Mouse (Mus musculus): Measurements from ENCODE around the gene Amotl1. TPM values are rescaled to one million over a fixed set of nuclear protein-coding genes. Genes with fewer than 3 reads are reported as not detected.
"Not testable (repeated sequence)": the region's sequence is repeated elsewhere in the genome, so short reads cannot be mapped to it uniquely, and the experiment has no call there.

Amotl1 gene
- 8.1 and 8.4 TPM in 2 replicates for polyA plus RNA-seq (2015; fragmentation: Nextera tagmentation; extraction: Ambion mirVana)

DNA sequence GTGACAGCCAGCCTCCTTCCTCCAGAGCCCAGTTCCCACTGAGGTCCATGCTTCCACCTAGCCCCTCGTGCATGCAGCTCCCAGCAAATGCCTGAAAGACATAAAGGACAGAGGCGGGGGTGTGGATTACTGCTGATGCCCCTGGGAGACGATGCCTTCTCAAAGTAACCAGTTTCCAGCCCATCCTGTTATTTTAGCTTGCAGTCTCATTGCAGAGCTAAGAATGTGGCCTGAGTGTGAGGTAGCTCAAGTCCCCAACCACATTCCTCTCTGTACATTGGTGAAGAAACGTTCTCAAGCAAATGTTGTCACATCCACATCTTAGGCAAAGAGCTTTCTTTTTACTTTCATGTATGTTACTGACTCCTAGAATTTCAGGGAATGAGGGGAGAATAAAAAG, at the start of gene Amotl1:
Amotl1 (minus strand) TSS at position 101 of the 400 bp plus-strand sequence.
- Histone ChIP-seq H3K9me3 (ENCODE audit: control insufficient read depth, low read length) (no peaks in the 10 kb centered on the region), H3K27me3 (replicated peaks; ENCODE audit: control insufficient read depth, insufficient read depth, low read length) (no peaks in the 10 kb centered on the region), H3K9ac (ENCODE audit: low read depth, low read length) (no peak within 1 kb of the TSS), H3K4me2 (ENCODE audit: low read depth, low read length) (no peak within 1 kb of the TSS), H3K4me3 (ENCODE audit: low read length) (no peak within 1 kb of the TSS), H3K36me3 (ENCODE audit: control insufficient read depth, insufficient read depth, low read length) (no peaks in the 10 kb centered on the region), H3K4me1 (ENCODE audit: control insufficient read depth, insufficient read depth, low read length) (peaks cover 2% of the 10 kb centered on the region; the same call in 1 of the 2 replicates), H3K27ac (ENCODE audit: low read length) (no peak within 1 kb of the TSS)
- no peak for ATAC-seq
- 59% methylated on average over 4 of the region's 4 CpGs for WGBS

DNA sequence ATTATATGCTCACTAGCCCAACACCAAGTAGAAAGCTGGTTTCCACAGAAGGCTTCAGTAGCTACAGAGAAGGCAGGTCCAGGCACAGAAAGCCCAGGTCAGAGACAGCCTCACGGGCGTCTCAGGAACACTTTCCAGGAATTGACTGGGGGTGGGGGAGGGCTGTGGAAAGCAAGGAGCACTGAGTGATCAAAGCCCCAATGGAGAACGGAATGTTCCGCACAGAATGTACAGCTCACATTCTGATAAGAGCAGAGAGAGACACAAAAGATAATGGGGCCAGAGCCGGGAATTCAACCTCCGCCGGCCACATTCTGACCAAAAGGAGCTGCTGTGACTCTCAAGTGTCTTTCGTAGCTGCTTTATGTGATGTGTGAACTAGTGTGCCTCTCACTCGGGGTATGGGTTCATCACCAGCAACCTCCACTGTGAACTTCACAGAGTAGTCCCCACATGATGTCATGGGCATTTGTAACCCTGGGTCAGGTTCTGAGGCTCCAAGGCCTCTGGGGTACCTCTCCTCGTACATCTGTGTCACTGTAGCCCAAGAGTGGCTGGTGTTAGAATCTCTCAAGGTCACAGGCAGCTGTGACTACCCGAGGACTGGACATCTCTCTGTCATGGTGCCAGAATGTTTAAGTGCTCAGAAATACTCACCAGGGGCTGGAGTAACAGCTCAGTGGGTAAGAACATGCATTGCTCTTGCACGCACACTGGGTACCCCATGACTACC, 44.7 kb upstream of the Amotl1 start:
- H3K9ac ChIP-seq (ENCODE audit: low read depth, low read length): no peak overlapping the region
- 0 out of 2 replicates have a peak, but pooled peaks have one; percentile 18 for ATAC-seq
- H3K36me3 ChIP-seq (ENCODE audit: control insufficient read depth, insufficient read depth, low read length): no peaks in the 10 kb centered on the region
- no peaks in the 10 kb centered on the region for H3K27me3 ChIP-seq (replicated peaks; ENCODE audit: control insufficient read depth, insufficient read depth, low read length)
- H3K4me1 ChIP-seq (ENCODE audit: control insufficient read depth, insufficient read depth, low read length): no peaks in the 10 kb centered on the region
- no peak overlapping the region for H3K27ac ChIP-seq (ENCODE audit: low read length)
- H3K4me3 ChIP-seq (ENCODE audit: low read length): no peak overlapping the region
- 57% methylated on average over 12 of the region's 12 CpGs for WGBS
- no peaks in the 10 kb centered on the region for H3K9me3 ChIP-seq (ENCODE audit: control insufficient read depth, low read length)
- H3K4me2 ChIP-seq (ENCODE audit: low read depth, low read length): no peak overlapping the region

DNA sequence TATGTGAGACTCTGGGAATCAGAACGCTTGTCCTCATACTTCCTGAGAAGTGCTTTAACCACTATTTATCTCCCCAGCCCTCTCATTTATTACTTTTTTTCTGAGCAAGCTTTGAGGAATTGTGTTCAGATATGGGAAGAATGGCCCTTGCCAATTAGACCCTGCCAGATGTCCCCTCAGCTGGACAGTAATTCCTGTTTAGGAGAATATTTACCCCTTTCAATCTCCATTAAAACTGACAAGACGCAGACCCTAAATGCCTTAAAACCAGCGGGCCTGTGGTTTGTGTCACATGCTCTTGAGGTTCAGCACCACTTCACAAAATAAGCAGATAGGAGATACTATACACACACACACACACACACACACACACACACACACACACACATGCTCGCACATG, 39.5 kb upstream of the Amotl1 start:
- H3K9ac ChIP-seq (ENCODE audit: low read depth, low read length): no peak overlapping the region
- no peak overlapping the region for H3K27ac ChIP-seq (ENCODE audit: low read length)
- no peak overlapping the region for H3K4me3 ChIP-seq (ENCODE audit: low read length)
- H3K27me3 ChIP-seq (replicated peaks; ENCODE audit: control insufficient read depth, insufficient read depth, low read length): no peaks in the 10 kb centered on the region
- no peak for ATAC-seq
- no peaks in the 10 kb centered on the region for H3K9me3 ChIP-seq (ENCODE audit: control insufficient read depth, low read length)
- H3K4me1 ChIP-seq (ENCODE audit: control insufficient read depth, insufficient read depth, low read length): no peaks in the 10 kb centered on the region
- 51% methylated on average over 4 of the region's 4 CpGs for WGBS
- H3K36me3 ChIP-seq (ENCODE audit: control insufficient read depth, insufficient read depth, low read length): no peaks in the 10 kb centered on the region
- H3K4me2 ChIP-seq (ENCODE audit: low read depth, low read length): no peak overlapping the region

DNA sequence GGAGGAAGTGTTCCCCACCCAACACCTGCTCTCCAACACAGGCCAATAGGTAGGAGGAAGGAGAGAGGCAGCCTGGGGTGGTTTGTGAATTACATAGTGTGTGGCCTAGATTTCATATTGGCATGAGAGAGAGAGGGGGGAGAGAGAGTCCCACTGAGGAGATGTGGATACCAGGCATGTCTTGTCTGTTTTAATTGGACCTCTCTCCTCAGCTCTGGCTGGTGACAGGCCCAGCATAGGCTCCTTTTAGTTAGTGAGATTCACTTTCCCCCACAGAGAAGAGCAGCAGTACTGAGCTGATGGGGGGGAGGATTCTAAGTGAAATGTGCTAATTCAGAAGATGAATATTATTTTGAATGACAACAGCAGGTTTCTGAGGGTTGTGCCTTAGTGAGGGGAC, 37.9 kb upstream of the Amotl1 start:
- ATAC-seq: no peak
- no peaks in the 10 kb centered on the region for H3K36me3 ChIP-seq (ENCODE audit: control insufficient read depth, insufficient read depth, low read length)
- H3K4me3 ChIP-seq (ENCODE audit: low read length): no peak overlapping the region

DNA sequence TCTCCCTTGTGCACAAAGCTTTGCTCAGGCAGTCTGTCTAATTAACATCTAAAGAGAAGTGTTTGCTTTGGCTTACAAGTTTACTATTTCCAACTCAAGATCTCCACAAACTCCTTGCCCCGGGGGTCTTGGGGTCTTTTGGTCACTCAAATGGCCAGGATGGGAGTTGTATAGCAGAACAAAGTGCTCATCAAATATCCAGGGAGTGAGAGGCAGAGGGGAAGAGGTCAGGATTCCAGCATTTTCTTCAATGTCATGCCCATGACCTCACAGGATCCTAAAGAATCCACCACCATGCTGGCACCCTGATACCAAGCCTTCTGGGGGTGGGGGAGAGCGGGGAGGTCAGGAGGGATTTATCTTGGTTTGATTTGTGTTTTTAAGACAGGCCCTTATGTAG, 35.7 kb upstream of the Amotl1 start:
- H3K4me1 ChIP-seq (ENCODE audit: control insufficient read depth, insufficient read depth, low read length): peaks cover 6% of the 10 kb centered on the region
- ATAC-seq: no peak

More for the DNA sequence above, 37.9 kb upstream of the Amotl1 start:
- H3K4me2 ChIP-seq (ENCODE audit: low read depth, low read length): no peak overlapping the region
- H3K4me1 ChIP-seq (ENCODE audit: control insufficient read depth, insufficient read depth, low read length): no peaks in the 10 kb centered on the region
- H3K9ac ChIP-seq (ENCODE audit: low read depth, low read length): no peak overlapping the region
- H3K27me3 ChIP-seq (replicated peaks; ENCODE audit: control insufficient read depth, insufficient read depth, low read length): no peaks in the 10 kb centered on the region
- H3K27ac ChIP-seq (ENCODE audit: low read length): no peak overlapping the region
- no peaks in the 10 kb centered on the region for H3K9me3 ChIP-seq (ENCODE audit: control insufficient read depth, low read length)

DNA sequence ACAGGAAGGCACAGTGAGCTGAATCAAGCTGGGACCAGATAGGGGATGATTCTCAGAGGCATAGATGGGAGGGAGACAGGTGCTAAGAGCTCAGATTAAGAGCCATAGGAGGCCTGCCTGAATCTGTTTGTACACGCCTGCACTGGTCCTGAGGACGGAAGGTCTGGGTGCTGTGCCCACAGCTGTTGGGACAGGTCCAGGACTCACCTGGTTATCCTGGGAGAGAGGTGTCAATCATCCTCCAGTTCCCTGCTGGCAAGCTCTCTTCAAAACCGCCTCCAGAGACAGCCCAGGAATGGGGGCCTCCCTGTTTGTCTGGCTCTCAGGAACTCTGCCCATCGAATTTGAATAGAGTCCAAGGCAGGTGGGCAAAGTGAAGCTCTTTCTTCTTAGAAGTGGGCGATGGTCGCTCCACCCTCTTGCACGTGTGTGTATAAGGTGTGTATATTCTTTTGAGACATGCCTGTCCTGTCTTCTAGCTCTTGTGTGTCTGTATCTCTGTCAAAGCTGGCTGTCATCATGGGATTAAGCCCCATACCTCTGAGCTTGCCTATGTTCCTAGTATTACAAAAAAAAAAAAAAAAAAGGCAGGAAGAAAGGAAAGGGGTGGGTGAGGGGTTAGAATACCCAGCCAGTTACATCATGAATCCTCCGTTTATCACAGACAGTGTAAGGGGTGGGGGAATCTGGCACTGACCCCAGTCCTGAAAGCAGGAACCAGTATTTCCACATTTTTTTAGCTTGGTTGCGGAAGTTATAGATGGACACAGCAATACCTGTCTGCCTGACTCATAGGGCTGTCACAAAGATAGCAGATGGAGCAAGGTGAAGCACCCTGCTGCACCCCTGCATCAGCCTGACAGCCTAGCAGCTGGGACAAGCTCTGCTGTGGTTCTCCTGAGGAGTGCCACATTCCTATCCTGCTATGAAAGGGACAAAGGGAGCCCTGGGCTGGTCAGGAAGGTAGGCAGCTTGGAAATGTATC, 31.1 kb upstream of the Amotl1 start:
- no peak overlapping the region for H3K27ac ChIP-seq (ENCODE audit: low read length)
- WGBS: 44% methylated on average over 9 of the region's 9 CpGs
- H3K4me2 ChIP-seq (ENCODE audit: low read depth, low read length): no peak overlapping the region

More for the DNA sequence above, 35.7 kb upstream of the Amotl1 start:
- no peak overlapping the region for H3K9ac ChIP-seq (ENCODE audit: low read depth, low read length)
- WGBS: 60% methylated on average over 2 of the region's 2 CpGs
- no peaks in the 10 kb centered on the region for H3K27me3 ChIP-seq (replicated peaks; ENCODE audit: control insufficient read depth, insufficient read depth, low read length)
- no peak overlapping the region for H3K4me2 ChIP-seq (ENCODE audit: low read depth, low read length)
- no peaks in the 10 kb centered on the region for H3K36me3 ChIP-seq (ENCODE audit: control insufficient read depth, insufficient read depth, low read length)
- no peak overlapping the region for H3K4me3 ChIP-seq (ENCODE audit: low read length)
- H3K9me3 ChIP-seq (ENCODE audit: control insufficient read depth, low read length): no peaks in the 10 kb centered on the region
- H3K27ac ChIP-seq (ENCODE audit: low read length): no peak overlapping the region

DNA sequence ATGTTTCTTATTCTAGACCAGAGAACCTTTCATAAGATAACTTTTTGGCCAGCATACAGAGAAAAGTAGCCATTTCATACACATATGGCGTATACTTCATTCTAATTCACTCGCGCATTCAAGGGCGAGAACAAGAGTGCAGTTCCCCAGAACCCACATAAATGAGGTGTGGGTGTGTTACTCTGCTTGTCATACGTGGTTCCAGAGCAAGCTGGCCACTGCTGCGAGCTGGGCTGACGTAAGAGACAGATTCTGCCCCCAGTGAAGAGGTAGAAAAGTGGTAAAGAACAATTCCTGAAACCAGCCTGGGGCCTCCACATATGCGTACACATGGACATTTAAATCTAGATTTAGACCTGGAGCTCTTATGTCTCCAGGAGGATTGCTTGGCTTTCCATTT, 29.6 kb upstream of the Amotl1 start:
- Histone ChIP-seq H3K4me2 (ENCODE audit: low read depth, low read length) (no peak overlapping the region), H3K27me3 (replicated peaks; ENCODE audit: control insufficient read depth, insufficient read depth, low read length) (no peaks in the 10 kb centered on the region), H3K4me1 (ENCODE audit: control insufficient read depth, insufficient read depth, low read length) (peaks cover 6% of the 10 kb centered on the region), H3K9me3 (ENCODE audit: control insufficient read depth, low read length) (no peaks in the 10 kb centered on the region), H3K4me3 (ENCODE audit: low read length) (no peak overlapping the region), H3K36me3 (ENCODE audit: control insufficient read depth, insufficient read depth, low read length) (no peaks in the 10 kb centered on the region), H3K27ac (ENCODE audit: low read length) (no peak overlapping the region), H3K9ac (ENCODE audit: low read depth, low read length) (no peak overlapping the region)
- no peak for ATAC-seq
- 92% methylated on average over 8 of the region's 8 CpGs for WGBS

More for the DNA sequence above, 31.1 kb upstream of the Amotl1 start:
- peak; percentile 94 for ATAC-seq
- Histone ChIP-seq H3K4me3 (ENCODE audit: low read length) (no peak overlapping the region), H3K9ac (ENCODE audit: low read depth, low read length) (no peak overlapping the region), H3K4me1 (ENCODE audit: control insufficient read depth, insufficient read depth, low read length) (peaks cover 6% of the 10 kb centered on the region), H3K36me3 (ENCODE audit: control insufficient read depth, insufficient read depth, low read length) (no peaks in the 10 kb centered on the region), H3K9me3 (ENCODE audit: control insufficient read depth, low read length) (no peaks in the 10 kb centered on the region), H3K27me3 (replicated peaks; ENCODE audit: control insufficient read depth, insufficient read depth, low read length) (no peaks in the 10 kb centered on the region)

DNA sequence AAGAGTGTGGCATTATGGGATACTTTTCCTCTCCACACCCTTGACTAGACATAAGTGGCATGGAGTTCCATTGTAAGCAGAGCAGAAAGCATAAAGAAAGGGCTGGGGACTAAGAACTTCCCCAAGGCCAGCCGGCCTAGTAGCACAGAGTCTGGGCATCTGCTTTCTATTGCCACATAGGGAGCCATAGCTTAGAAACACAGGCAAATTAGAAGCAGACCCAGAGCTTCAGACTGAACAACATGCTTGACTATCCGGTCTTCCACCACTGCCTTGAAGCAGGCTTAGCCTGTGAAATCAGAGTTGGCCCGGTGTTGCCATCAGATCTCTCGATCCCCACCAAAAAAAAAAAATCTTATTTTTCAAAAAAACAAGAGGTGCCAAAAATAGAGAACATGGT, 28.3 kb upstream of the Amotl1 start:
- H3K4me1 ChIP-seq (ENCODE audit: control insufficient read depth, insufficient read depth, low read length): peaks cover 6% of the 10 kb centered on the region
- no peak overlapping the region for H3K9ac ChIP-seq (ENCODE audit: low read depth, low read length)
- no peak overlapping the region for H3K4me3 ChIP-seq (ENCODE audit: low read length)
- no peaks in the 10 kb centered on the region for H3K27me3 ChIP-seq (replicated peaks; ENCODE audit: control insufficient read depth, insufficient read depth, low read length)
- H3K27ac ChIP-seq (ENCODE audit: low read length): no peak overlapping the region
- WGBS: 93% methylated on average over 4 of the region's 4 CpGs
- ATAC-seq: no peak
- H3K4me2 ChIP-seq (ENCODE audit: low read depth, low read length): no peak overlapping the region
- no peaks in the 10 kb centered on the region for H3K36me3 ChIP-seq (ENCODE audit: control insufficient read depth, insufficient read depth, low read length)
- no peaks in the 10 kb centered on the region for H3K9me3 ChIP-seq (ENCODE audit: control insufficient read depth, low read length)

DNA sequence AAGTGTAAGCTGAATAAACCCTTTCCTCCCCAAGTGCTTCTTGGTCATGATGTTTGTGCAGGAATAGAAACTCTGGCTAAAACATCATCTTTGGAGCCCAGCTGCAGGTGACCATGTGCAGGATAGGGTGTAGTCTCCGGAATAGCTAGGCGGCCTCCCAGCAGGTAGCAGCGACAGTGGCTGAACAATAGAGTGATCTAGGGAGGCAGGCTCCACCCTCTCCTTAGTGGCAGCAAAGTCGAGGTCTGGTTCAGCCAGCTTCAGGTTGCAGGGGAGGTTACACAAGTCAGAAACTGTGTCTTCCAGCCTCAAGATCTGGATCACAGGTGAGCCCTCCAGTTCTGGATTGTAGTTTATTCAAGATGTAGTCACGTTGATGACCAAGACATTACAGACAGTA, 27.1 kb upstream of the Amotl1 start:
- not testable (repeated sequence) for H3K4me2 ChIP-seq (ENCODE audit: low read depth, low read length); H3K9ac ChIP-seq (ENCODE audit: low read depth, low read length); H3K9me3 ChIP-seq (ENCODE audit: control insufficient read depth, low read length); H3K27me3 ChIP-seq (replicated peaks; ENCODE audit: control insufficient read depth, insufficient read depth, low read length); ATAC-seq; H3K4me1 ChIP-seq (ENCODE audit: control insufficient read depth, insufficient read depth, low read length); H3K36me3 ChIP-seq (ENCODE audit: control insufficient read depth, insufficient read depth, low read length); H3K4me3 ChIP-seq (ENCODE audit: low read length); H3K27ac ChIP-seq (ENCODE audit: low read length)
- 46% methylated on average over 5 of the region's 5 CpGs for WGBS
